Mouse (Mus musculus) E14TG2a.4 (cell line): ENCODE data around the gene Rxfp2.

ENCODE experiments used
- CTCF ChIP-seq: conservative IDR thresholded peaks from 2 replicates; pipeline ENCODE4 v1.5.1; 2014; ENCODE audit warnings: low read length
- NANOG ChIP-seq: IDR thresholded peaks from 2 replicates; pipeline ENCODE4 v1.6.1; 2014; ENCODE audit warnings: borderline replicate concordance, low read length, mixed read lengths
- POU5F1 ChIP-seq: IDR thresholded peaks from 2 replicates; pipeline ENCODE4 v1.6.1; 2014; ENCODE audit warnings: low read length, borderline replicate concordance

DNA sequence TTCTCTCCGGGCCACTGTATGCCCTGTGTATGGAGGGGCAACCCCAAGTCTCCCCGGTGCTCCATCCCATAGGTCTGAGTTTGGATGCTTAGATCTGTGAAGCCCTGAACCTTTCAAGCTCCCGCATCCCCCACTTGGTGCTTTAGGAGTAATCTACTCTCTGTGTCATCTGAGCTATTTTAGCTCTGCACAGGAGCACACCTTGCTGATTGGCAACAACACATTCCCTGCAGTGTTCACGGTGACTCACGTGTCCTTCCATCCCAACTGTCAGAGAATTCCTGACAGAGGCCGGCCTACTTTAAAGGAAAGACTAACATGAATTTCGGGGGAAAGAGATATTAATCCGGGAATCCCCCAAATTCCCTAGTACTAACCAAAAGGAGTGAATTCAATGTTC, 102.2 kb downstream of the Rxfp2 start:
- TF ChIP-seq CTCF (no peak), NANOG (no peak), POU5F1 (no peak)
